22 mouse cellular contexts compared by ENCODE assay signal in genomic region chr1:173447067-173447466, GRCm38 (mm10). TPM values are rescaled to one million over a fixed set of nuclear protein-coding genes. Genes with fewer than 3 reads are reported as not detected.
DNase-seq lines count a peak whose midpoint lies in the region; ATAC-seq lines count a peak whose summit lies in the region.
"Had no signal": no experiment of that assay in that cellular context is flagged by ENCODE, and none has a peak within 500 bp of the region (broad histone marks: within the 10 kb centered on the region; RNA-seq: fewer than 3 reads in every experiment).

No protein-coding gene starts in this region.

- peak; percentile 23; the same call in 1 of the 2 replicates for ATAC-seq in granulocyte monocyte progenitor cell, adult 5-6 weeks (replicated peaks; ENCODE audit: poor library complexity, severe bottlenecking)
- peak; percentile 42; the same call in 1 of the 2 replicates for ATAC-seq in neutrophil, adult 5-6 weeks (ENCODE audit: extremely low read depth, insufficient number of reproducible peaks, low FRiP score, poor library complexity, severe bottlenecking)
- ATAC-seq: forebrain, embryonic 15.5 days; hindbrain, embryonic 16.5 days; inflammation-experienced regulatory T-cells, adult 6 months; intestine, postnatal 0 days had no signal

- peak; percentile 18 for DNase-seq in adrenal gland, postnatal 14 days
- no peak for DNase-seq in adrenal gland, postnatal 4 days (ENCODE audit: low spot score in 2 of 2)
- peak; percentile 33 for DNase-seq in 416B (ENCODE audit: low read depth)
- DNase-seq in layer of hippocampus, adult 8-10 months (ENCODE audit: low spot score in 2 of 2) = no peak
- DNase-seq in frontal cortex, adult 2 months (ENCODE audit: extremely low spot score in 1 of 2, low spot score in 1 of 2) = no peak
- DNase-seq: cerebellum, adult 18-20 months; cerebellum, adult 9-11 months; cerebellum, postnatal 36 days; embryo, embryonic 11 days; gastrocnemius, postnatal 10 days; heart, postnatal 36 days had no signal

RNA-seq across cellular contexts. Expression of gene Ifi206, which starts 43.8 kb away (rescaled TPM):
- 0.19 and 2.7 TPM in 2 replicates for total RNA-seq in adrenal gland, postnatal 14 days (2021)
- under 1 TPM; 0.17 to 0.34 TPM for total RNA-seq in adrenal gland, postnatal 4 days (2021)
- total RNA-seq in granulocyte monocyte progenitor cell, adult 5-6 weeks (2014; fragmentation: Nextera tagmentation) = not detected in 2 replicates
- 0.05 and 0.13 TPM in 2 replicates for total RNA-seq in granulocyte monocyte progenitor cell, adult 5-6 weeks (2017)
- 52.5 and 53.9 TPM in 2 replicates for total RNA-seq in neutrophil, adult 5-6 weeks (2017)
- total RNA-seq in layer of hippocampus, adult 8-10 months (2022) = under 1 TPM in 2 of 4 experiments, not detected in 2; 0.16 to 0.32 TPM
- 0.12 and 0.13 TPM in 2 replicates for polyA plus RNA-seq in frontal cortex, adult 2 months (2012; rRNA removed)
- total RNA-seq: ES-E14; gastrocnemius, postnatal 10 days; gastrocnemius, postnatal 4 days had no signal
- polyA plus RNA-seq: embryonic facial prominence, embryonic 11.5 days; forebrain, embryonic 11.5 days; forebrain, embryonic 15.5 days; hindbrain, embryonic 12.5 days had no signal

Comparison
In these comparisons a context has a peak if more than half of its experiments do, and no peak if none do; other contexts are left out.
1. DNase-seq: peak in adrenal gland, postnatal 14 days (single experiment) and 416B (single experiment); none in adrenal gland, postnatal 4 days (0 of 2), layer of hippocampus, adult 8-10 months (0 of 2) and frontal cortex, adult 2 months (0 of 2).
2. RNA of gene Ifi206, which starts 43.8 kb away (total RNA-seq): 52.5 to 53.9 TPM in neutrophil, adult 5-6 weeks; 0.17 to 0.34 TPM in adrenal gland, postnatal 4 days, 0.19 to 2.7 TPM in adrenal gland, postnatal 14 days, 0.16 to 0.32 TPM in layer of hippocampus, adult 8-10 months and 0.05 to 0.13 TPM in granulocyte monocyte progenitor cell, adult 5-6 weeks; every median in the first group is over 10 times any median in the second.